Mouse (Mus musculus) testis, adult 2 months (tissue): ENCODE measurements around the gene Samm50.

ENCODE experiments used
- CTCF ChIP-seq: fragments of 200-500 bp; IDR thresholded peaks from 2 replicates; pipeline ENCODE4 v1.5.1; 2012; ENCODE audit warnings: low read depth, mild to moderate bottlenecking, inconsistent platforms, low read length, moderate library complexity; ENCODE audit not compliant: control insufficient read depth, insufficient read depth, insufficient replicate concordance
- POLR2A ChIP-seq: fragments of 200-500 bp; IDR thresholded peaks from 2 replicates; pipeline ENCODE4 v1.6.1; 2012; ENCODE audit warnings: low read depth, mild to moderate bottlenecking, inconsistent platforms, low read length, moderate library complexity; ENCODE audit not compliant: control insufficient read depth

- TF ChIP-seq POLR2A: no peak; the same call in 1 of the 2 replicates
- no peak for TF ChIP-seq CTCF
Measured at GRCm38 (mm10) chr15:84231721-84232561, 39.9 kb downstream of the Samm50 start, which contains the start of gene Parvb.
